Mouse (Mus musculus) CH12.LX (cell line): ENCODE data around the gene Slc30a2.

Source experiments
- CHD1 ChIP-seq: IDR thresholded peaks from 2 replicates; pipeline ENCODE4 v1.6.1; 2012; ENCODE audit warnings: low read depth, low read length, improper control_type of control experiment, inconsistent platforms
- CTCF ChIP-seq, 2 experiments: IDR thresholded peaks in 1 of 2; conservative IDR thresholded peaks in 1 of 2; 2 replicates each; pipeline ENCODE4 v1.5.1; 2011 to 2012; ENCODE audit warnings: low read depth in 2 of 2, low read length in 2 of 2, improper control_type of control experiment in 1 of 2, inconsistent platforms in 1 of 2, mild to moderate bottlenecking in 1 of 2, moderate library complexity in 1 of 2
- E2F4 ChIP-seq: IDR thresholded peaks from 2 replicates; pipeline ENCODE4 v1.6.1; 2011; ENCODE audit warnings: low read depth, low read length, improper control_type of control experiment; ENCODE audit not compliant: insufficient replicate concordance
- ELF1 ChIP-seq: IDR thresholded peaks from 2 replicates; pipeline ENCODE4 v1.6.1; 2014; ENCODE audit warnings: low read depth, mild to moderate bottlenecking, inconsistent platforms, low read length, improper control_type of control experiment
- EP300 ChIP-seq: IDR thresholded peaks from 2 replicates; pipeline ENCODE4 v1.6.1; 2011; ENCODE audit warnings: low read length, improper control_type of control experiment
- JUND ChIP-seq: conservative IDR thresholded peaks from 2 replicates; pipeline ENCODE4 v1.6.1; 2011; ENCODE audit warnings: low read depth, low read length, improper control_type of control experiment
- MXI1 ChIP-seq: IDR thresholded peaks from 2 replicates; pipeline ENCODE4 v1.6.1; 2011; ENCODE audit warnings: mild to moderate bottlenecking, low read depth, low read length, improper control_type of control experiment
- NELFE ChIP-seq: IDR thresholded peaks from 2 replicates; pipeline ENCODE4 v1.6.1; 2011; ENCODE audit warnings: low read depth, low read length, improper control_type of control experiment
- PAX5 ChIP-seq: IDR thresholded peaks from 2 replicates; pipeline ENCODE4 v1.6.1; 2012; ENCODE audit warnings: low read length, inconsistent platforms, mixed read lengths
- POLR2A ChIP-seq: IDR thresholded peaks from 2 replicates; pipeline ENCODE4 v1.6.1; 2011; ENCODE audit warnings: low read depth, mild to moderate bottlenecking, improper control_type of control experiment, low read length
- SMC3 ChIP-seq: IDR thresholded peaks from 2 replicates; pipeline ENCODE4 v1.6.1; 2011; ENCODE audit warnings: low read depth, low read length, improper control_type of control experiment

GRCm38 (mm10) chr4:134361215-134361614 is 18.2 kb downstream of the Slc30a2 start:
- no peak for TF ChIP-seq NELFE
- no peak for TF ChIP-seq MXI1
- no peak for TF ChIP-seq CTCF (conservative IDR thresholded peaks at IDR 0.05 in 1 of 2, IDR thresholded peaks at IDR 0.05 in 1 of 2; ENCODE audit: low read depth in 2 of 2, low read length in 2 of 2)
- TF ChIP-seq POLR2A, result no peak
- TF ChIP-seq E2F4, result no peak
- TF ChIP-seq CHD1, result no peak
- TF ChIP-seq PAX5, result no peak
- no peak for TF ChIP-seq EP300
- TF ChIP-seq JUND, result no peak
- TF ChIP-seq SMC3, result no peak
- TF ChIP-seq ELF1, result no peak
